Mouse (Mus musculus): Measurements from ENCODE around the gene Mylpf.

- peak; percentile 53 for TF ChIP-seq CTCF (IDR thresholded peaks at IDR 0.05; ENCODE audit: low read depth)
- peak; percentile 90; the same call in 1 of the 2 replicates for TF ChIP-seq EP300 (IDR thresholded peaks at IDR 0.05; ENCODE audit: low read depth)
Measured at GRCm38 (mm10) chr7:127195544-127196295, 13.0 kb upstream of the Mylpf start, which contains the start of gene Cd2bp2.
